Mouse (Mus musculus): ENCODE data around the gene Fnbp4.

- TF ChIP-seq CTCF (IDR thresholded peaks at IDR 0.05; ENCODE audit: low read depth, low read length), result no peak
- TF ChIP-seq POLR2AphosphoS5 (IDR thresholded peaks at IDR 0.05; ENCODE audit: insufficient replicate concordance, low read depth, low read length), result no peak
- TF ChIP-seq GATA1 (IDR thresholded peaks at IDR 0.05; ENCODE audit: borderline replicate concordance, low read length), result no peak
- no peak for TF ChIP-seq GATA2 (IDR thresholded peaks at IDR 0.05; ENCODE audit: borderline replicate concordance, low read depth, low read length)
- no peak for TF ChIP-seq TAL1 (conservative IDR thresholded peaks at IDR 0.05; ENCODE audit: low read depth, low read length)
These were observed 1.3 kb downstream of the Fnbp4 start for GRCm38 (mm10) chr2:90746538-90746865.
